ENCODE assay signal across 11 mouse cellular contexts in the genomic region with DNA sequence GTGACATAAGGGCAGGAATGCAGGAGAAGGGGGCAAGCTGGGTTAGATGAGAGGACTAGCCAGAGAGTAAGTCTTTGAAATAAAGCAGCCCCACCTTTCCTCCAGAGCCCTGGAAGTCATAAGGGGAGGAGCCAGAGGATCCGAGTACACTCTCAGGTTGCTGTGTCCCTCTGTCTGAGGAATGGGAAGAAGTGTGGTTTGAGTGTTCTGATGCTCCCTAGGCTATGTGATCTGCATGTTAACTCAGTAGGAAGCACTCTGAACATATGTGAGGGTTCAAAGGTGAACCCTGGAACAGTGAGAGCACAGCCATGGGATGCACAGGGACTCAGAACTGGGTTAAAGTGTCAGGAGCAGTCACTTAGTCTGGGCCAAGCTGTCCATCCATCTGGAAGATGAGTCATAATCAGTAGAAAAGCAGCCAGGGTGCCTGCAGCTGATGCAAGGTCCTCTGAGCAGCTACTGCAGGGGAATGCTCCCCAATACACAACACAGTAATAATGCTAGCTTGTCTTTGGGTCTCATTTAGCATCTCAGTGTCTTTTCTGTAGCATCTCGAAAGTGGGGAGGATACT. TPM values are rescaled to one million over a fixed set of nuclear protein-coding genes. Genes with fewer than 3 reads are reported as not detected.
A peak's percentile ranks its signal among the peaks of the same experiment; 100 is the strongest.
DNase-seq lines count a peak whose midpoint lies in the region; ATAC-seq and TF ChIP-seq lines count a peak whose summit lies in the region.
"Had no signal": no experiment of that assay in that cellular context is flagged by ENCODE, and none has a peak within 500 bp of the region (broad histone marks: within the 10 kb centered on the region; RNA-seq: fewer than 3 reads in every experiment).

No protein-coding gene starts in this region.

- 44% methylated on average over 2 of the region's 2 CpGs for WGBS in kidney, postnatal 0 days
- 56% methylated on average over 2 of the region's 2 CpGs for WGBS in intestine, embryonic 15.5 days

- H3K27ac ChIP-seq in kidney, postnatal 0 days = no peak overlapping the region
- no peak overlapping the region for H3K27ac ChIP-seq in intestine, embryonic 15.5 days

- no peak for ATAC-seq in kidney, postnatal 0 days (replicated peaks; ENCODE audit: low FRiP score, low read depth)
- ATAC-seq in intestine, embryonic 15.5 days = no peak

- peak; percentile 9 for DNase-seq in cerebellum, adult 9-10 months
- no peak for DNase-seq in cerebellum, postnatal 10 days
- DNase-seq in kidney, postnatal 0 days (ENCODE audit: low spot score) = no peak
- DNase-seq in kidney, adult 18-20 months = no peak
- no peak for DNase-seq in urinary bladder, postnatal 10 days (ENCODE audit: low spot score)
- no peak for DNase-seq in thymus, postnatal 14 days
- DNase-seq: gastrocnemius, postnatal 10 days; kidney, postnatal 10 days had no signal

- H3K36me3 ChIP-seq in kidney, postnatal 0 days (ENCODE audit: insufficient read depth, low read length) = no peaks in the 10 kb centered on the region
- no peaks in the 10 kb centered on the region for H3K36me3 ChIP-seq in intestine, embryonic 15.5 days
- peaks cover 9% of the 10 kb centered on the region for H3K36me3 ChIP-seq in myocyte (ENCODE audit: control insufficient read depth, insufficient read depth)
- H3K36me3 ChIP-seq: neural tube, embryonic 13.5 days had no signal

- TF ChIP-seq POLR2A in myocyte (IDR thresholded peaks at IDR 0.05; ENCODE audit: insufficient read length, low read depth) = no peak

- no peaks in the 10 kb centered on the region for H3K79me2 ChIP-seq in myocyte (ENCODE audit: control insufficient read depth, insufficient read depth)

- no peaks in the 10 kb centered on the region for H3K27me3 ChIP-seq in kidney, postnatal 0 days (ENCODE audit: insufficient read depth, low read length)
- H3K27me3 ChIP-seq in intestine, embryonic 15.5 days (replicated peaks) = no peaks in the 10 kb centered on the region
- no peaks in the 10 kb centered on the region for H3K27me3 ChIP-seq in myocyte (ENCODE audit: control insufficient read depth, insufficient read depth, insufficient read length)
- H3K27me3 ChIP-seq: neural tube, embryonic 13.5 days had no signal

- TF ChIP-seq CTCF in kidney, postnatal 0 days (IDR thresholded peaks at IDR 0.05; ENCODE audit: low read depth) = no peak

- H3K9ac ChIP-seq in kidney, postnatal 0 days (ENCODE audit: low read depth, low read length) = no peak overlapping the region
- no peak overlapping the region for H3K9ac ChIP-seq in intestine, embryonic 15.5 days
- H3K9ac ChIP-seq: neural tube, embryonic 13.5 days had no signal

- H3K9me3 ChIP-seq in kidney, postnatal 0 days (replicated peaks; ENCODE audit: low read length) = no peaks in the 10 kb centered on the region
- no peaks in the 10 kb centered on the region for H3K9me3 ChIP-seq in intestine, embryonic 15.5 days
- H3K9me3 ChIP-seq: neural tube, embryonic 13.5 days had no signal

- no peak overlapping the region for H3K4me3 ChIP-seq in kidney, postnatal 0 days (replicated peaks; ENCODE audit: low read depth, low read length)
- no peak overlapping the region for H3K4me3 ChIP-seq in intestine, embryonic 15.5 days (replicated peaks)
- peak overlapping the region; percentile 24 for H3K4me3 ChIP-seq in myocyte
- H3K4me3 ChIP-seq: neural tube, embryonic 13.5 days had no signal

- peak overlapping the region; percentile 52 for H3K4me2 ChIP-seq in kidney, postnatal 0 days (ENCODE audit: low read length)
- H3K4me2 ChIP-seq in intestine, embryonic 15.5 days (replicated peaks) = peak overlapping the region; percentile 68
- peak overlapping the region; percentile 90 for H3K4me2 ChIP-seq in myocyte (ENCODE audit: low read depth)

- H3K4me1 ChIP-seq in kidney, postnatal 0 days (replicated peaks; ENCODE audit: insufficient read depth, low read length) = peaks cover 5% of the 10 kb centered on the region; the same call in 1 of the 2 replicates
- H3K4me1 ChIP-seq in intestine, embryonic 15.5 days (replicated peaks) = 0 out of 2 replicates have a peak, but pooled peaks cover 5% of the 10 kb centered on the region

- H3ac ChIP-seq in myocyte (ENCODE audit: control insufficient read depth, insufficient read length) = no peak overlapping the region

TF ChIP-seq in myocyte, 11 proteins besides CTCF, POLR2A, EP300 and RAD21:
- no peak for TF ChIP-seq MYOG (IDR thresholded peaks at IDR 0.05; ENCODE audit: control insufficient read depth in 1 of 3, insufficient read depth in 1 of 3, insufficient read length in 2 of 3, low read depth in 2 of 3)
- 0 out of 2 replicates have a peak, but pooled peaks have one; percentile 46 for TF ChIP-seq CEBPB (IDR thresholded peaks at IDR 0.05; ENCODE audit: insufficient read depth, poor library complexity, severe bottlenecking)
- no peak for TF ChIP-seq TCF12 (IDR thresholded peaks at IDR 0.05; ENCODE audit: insufficient read depth, poor library complexity, severe bottlenecking)

RNA-seq across cellular contexts. Expression of gene Serpinb9, which starts 2.5 kb away (rescaled TPM):
- polyA plus RNA-seq in kidney, postnatal 0 days (2015; fragmentation: Nextera tagmentation; extraction: Ambion mirVana) = 20.2 and 20.5 TPM in 2 replicates
- polyA plus RNA-seq in intestine, embryonic 15.5 days (2015; fragmentation: Nextera tagmentation; extraction: Ambion mirVana) = 8.2 and 10.7 TPM in 2 replicates
- 7.2 TPM for polyA plus RNA-seq in myocyte (2012; fragmentation: generic; extraction: Trizol)

RNA-seq across cellular contexts. Expression of gene Serpinb9b, which starts 21.6 kb away (rescaled TPM):
- 0.16 and 0.26 TPM in 2 replicates for polyA plus RNA-seq in kidney, postnatal 0 days (2015; fragmentation: Nextera tagmentation; extraction: Ambion mirVana)
- polyA plus RNA-seq in intestine, embryonic 15.5 days (2015; fragmentation: Nextera tagmentation; extraction: Ambion mirVana) = 0.15 TPM in 1 of 2 replicates, not detected in the other
- polyA plus RNA-seq in myocyte (2012; fragmentation: generic; extraction: Trizol) = 0.79 TPM

RNA-seq across cellular contexts. Expression of gene Serpinb6b, which starts 40.6 kb away (rescaled TPM):
- 11.7 and 14.3 TPM in 2 replicates for polyA plus RNA-seq in kidney, postnatal 0 days (2015; fragmentation: Nextera tagmentation; extraction: Ambion mirVana)
- 4.7 and 5.7 TPM in 2 replicates for polyA plus RNA-seq in intestine, embryonic 15.5 days (2015; fragmentation: Nextera tagmentation; extraction: Ambion mirVana)
- 1.4 TPM for polyA plus RNA-seq in myocyte (2012; fragmentation: generic; extraction: Trizol)
